Mouse (Mus musculus) G1E (cell line): Measurements from ENCODE around the gene Cfap100.

Experiments used
- CTCF ChIP-seq: IDR thresholded peaks from 2 replicates; pipeline ENCODE4 v1.5.1; 2012; ENCODE audit warnings: low read depth, low read length, inconsistent platforms, mixed read lengths
- GATA1 ChIP-seq: IDR thresholded peaks from 2 replicates; pipeline ENCODE4 v1.6.1; 2012; ENCODE audit warnings: borderline replicate concordance, low read length, inconsistent platforms, mixed read lengths
- GATA2 ChIP-seq: IDR thresholded peaks from 2 replicates; pipeline ENCODE4 v1.6.1; 2012; ENCODE audit warnings: low read depth, low read length, inconsistent platforms, borderline replicate concordance
- POLR2AphosphoS5 ChIP-seq: IDR thresholded peaks from 2 replicates; pipeline ENCODE4 v1.6.1; 2012; ENCODE audit warnings: low read depth, low read length, inconsistent platforms; ENCODE audit not compliant: insufficient replicate concordance
- TAL1 ChIP-seq: conservative IDR thresholded peaks from 2 replicates; pipeline ENCODE4 v1.6.1; 2012; ENCODE audit warnings: low read depth, low read length, inconsistent platforms, mixed read lengths

DNA sequence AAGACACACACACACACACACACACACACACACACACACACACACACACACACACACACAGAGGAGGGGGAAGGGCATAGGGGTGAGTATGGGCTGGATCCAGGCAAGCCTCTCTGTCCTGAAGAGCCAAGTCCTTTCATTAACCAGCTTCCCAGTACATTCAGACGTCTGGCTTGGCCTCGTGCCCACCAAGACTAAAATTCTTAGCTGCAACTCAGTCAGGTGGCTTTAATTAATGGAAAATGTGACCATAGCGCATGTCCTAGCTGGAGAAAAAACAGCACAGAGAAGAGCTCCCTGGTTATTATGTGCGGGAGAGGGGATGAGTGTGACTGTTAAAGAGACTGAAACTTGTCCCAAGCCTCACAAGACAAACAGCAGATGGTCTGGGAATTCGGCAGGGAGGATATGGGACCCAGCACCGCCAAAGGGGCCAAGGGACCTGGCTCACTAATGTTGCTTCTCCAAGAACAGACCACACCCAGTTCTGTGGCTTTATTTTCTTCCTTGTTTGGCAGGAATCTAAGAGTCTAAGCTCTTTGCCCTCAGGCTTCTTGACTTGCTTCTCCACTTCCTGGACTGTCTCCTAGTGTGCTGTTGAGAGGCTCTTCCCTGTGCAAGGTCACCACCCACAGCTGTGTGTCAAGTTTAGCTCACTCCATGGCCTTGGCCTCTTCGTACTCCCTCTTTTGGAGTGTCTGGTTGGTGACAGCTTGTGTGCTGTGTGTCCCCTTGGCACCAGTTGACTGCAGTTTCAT, 68.4 kb downstream of the Cfap100 start:
- TF ChIP-seq CTCF, result no peak
- TF ChIP-seq TAL1, result no peak
- TF ChIP-seq POLR2AphosphoS5, result no peak
- TF ChIP-seq GATA1, result no peak
- no peak for TF ChIP-seq GATA2
